Mouse (Mus musculus) erythroid progenitor cell, adult 5-6 weeks (primary cell): ENCODE data around the gene Clec2i. TPM values are rescaled to one million over a fixed set of nuclear protein-coding genes. Genes with fewer than 3 reads are reported as not detected.
"Not testable (repeated sequence)": the region's sequence is repeated elsewhere in the genome, so short reads cannot be mapped to it uniquely, and the experiment has no call there.

Experiments
- ATAC-seq: replicated peaks from 2 replicates; pipeline ENCODE4 v1.8.0; 2016; ENCODE audit warnings: moderate number of reproducible peaks, mild to moderate bottlenecking, moderate TSS enrichment, inconsistent platforms; ENCODE audit not compliant: poor library complexity, low FRiP score, severe bottlenecking
- total RNA-seq, 2 experiments: library from RNA; stranded (forward) in 1 of 2; stranded (reverse) in 1 of 2; fragments of 150-400 nt in 1 of 2; fragments of 186-747, 209-891 nt in 1 of 2; gene quantifications; 2 replicates each; pipeline versions ENCODE4 v1.2.3 to v1.2.4; 2015 to 2017; ENCODE audit warnings: low replicate concordance in 2 of 2

The Clec2i gene
- total RNA-seq (2015; ENCODE audit: low replicate concordance), result 3.2 and 4.6 TPM in 2 replicates
- total RNA-seq (2017; ENCODE audit: low replicate concordance), result 7.7 and 13.5 TPM in 2 replicates

- ATAC-seq, result not testable (repeated sequence)
These were observed at the start of gene Clec2i for GRCm38 (mm10) chr6:128887091-128887790. TSS of gene Clec2i (plus strand) at chr6:128887588.

- ATAC-seq, result peak; percentile 44
These were observed 48.8 kb upstream of the Clec2i start for GRCm38 (mm10) chr6:128838342-128839265.

- peak; percentile 70 for ATAC-seq
These were observed 48.1 kb upstream of the Clec2i start for GRCm38 (mm10) chr6:128839266-128839771.

GRCm38 (mm10) chr6:128839921-128840320 lies 47.5 kb upstream of the Clec2i start:
- no peak for ATAC-seq

- not testable (repeated sequence) for ATAC-seq
These were observed 46.7 kb upstream of the Clec2i start for GRCm38 (mm10) chr6:128840669-128841068.

GRCm38 (mm10) chr6:128841327-128842089 lies 45.9 kb upstream of the Clec2i start:
- ATAC-seq, result no peak

- no peak for ATAC-seq
These were observed 44.9 kb upstream of the Clec2i start for GRCm38 (mm10) chr6:128842356-128842944.

GRCm38 (mm10) chr6:128842945-128843478 lies 44.4 kb upstream of the Clec2i start:
- peak; percentile 57 for ATAC-seq

- no peak for ATAC-seq
These were observed 43.9 kb upstream of the Clec2i start for GRCm38 (mm10) chr6:128843479-128843992.

GRCm38 (mm10) chr6:128844131-128844530 lies 43.3 kb upstream of the Clec2i start:
- ATAC-seq, result no peak

- no peak for ATAC-seq
These were observed 42.8 kb upstream of the Clec2i start for GRCm38 (mm10) chr6:128844586-128845080.

- ATAC-seq, result peak; percentile 53
These were observed 41.9 kb upstream of the Clec2i start for GRCm38 (mm10) chr6:128845319-128845979.

GRCm38 (mm10) chr6:128845998-128846542 lies 41.3 kb upstream of the Clec2i start:
- ATAC-seq, result no peak

- ATAC-seq, result no peak
These were observed 40.0 kb upstream of the Clec2i start for GRCm38 (mm10) chr6:128847401-128847800.

GRCm38 (mm10) chr6:128849902-128850301 lies 37.5 kb upstream of the Clec2i start:
- ATAC-seq, result no peak

GRCm38 (mm10) chr6:128850671-128851070 lies 36.7 kb upstream of the Clec2i start:
- ATAC-seq, result no peak

GRCm38 (mm10) chr6:128851151-128851550 lies 36.2 kb upstream of the Clec2i start:
- no peak for ATAC-seq

- ATAC-seq, result no peak
These were observed 34.6 kb upstream of the Clec2i start for GRCm38 (mm10) chr6:128852766-128853165.
